Comparison of ENCODE assay signal across 33 mouse cellular contexts in the genomic region with DNA sequence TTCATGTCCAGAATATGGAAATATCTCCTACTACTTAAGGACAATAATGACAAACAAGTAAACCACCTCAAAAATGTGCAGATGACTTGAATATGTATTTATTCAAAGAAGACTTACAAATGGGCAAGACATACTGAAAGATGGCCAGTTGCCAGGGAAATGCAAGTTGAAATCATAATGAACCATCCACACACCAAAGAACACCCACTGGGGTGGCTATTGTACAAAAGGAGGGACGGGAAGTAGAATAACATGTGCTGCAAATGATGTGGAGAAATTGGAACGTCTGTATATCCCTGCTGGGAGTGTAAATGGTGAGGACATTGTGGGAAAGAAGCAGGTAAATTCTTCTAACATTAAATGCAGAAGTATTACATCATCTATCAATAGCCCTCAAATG. TPM values are rescaled to one million over a fixed set of nuclear protein-coding genes. Genes with fewer than 3 reads are reported as not detected.
DNase-seq lines count a peak whose midpoint lies in the region; ATAC-seq and TF ChIP-seq lines count a peak whose summit lies in the region.
"Had no signal": no experiment of that assay in that cellular context is flagged by ENCODE, and none has a peak within 500 bp of the region (broad histone marks: within the 10 kb centered on the region; RNA-seq: fewer than 3 reads in every experiment).

No protein-coding gene starts in this region.

- no peak for TF ChIP-seq CTCF in midbrain, postnatal 0 days (IDR thresholded peaks at IDR 0.05)

- DNase-seq in forebrain, embryonic 14.5 days (ENCODE audit: low spot score) = peak; percentile 60
- no peak for DNase-seq in midbrain, embryonic 10.5 days (ENCODE audit: low spot score)
- peak; percentile 26 for DNase-seq in midbrain, postnatal 0 days (ENCODE audit: low spot score)
- peak; percentile 20 for DNase-seq in brain, adult 2 months (ENCODE audit: low read depth, low spot score)
- DNase-seq in kidney, adult 8-10 months = no peak
- DNase-seq: adrenal gland, postnatal 10 days; adrenal gland, postnatal 25 days; B cell, adult 2 months; cerebellum, adult 11 months; cerebellum, adult 18-20 months; cerebellum, adult 8-10 months; cerebellum, adult 9-11 months; cerebellum, postnatal 14 days; cerebellum, postnatal 36 days; embryo, embryonic 11 days had no signal

- no peak overlapping the region for H3K4me2 ChIP-seq in forebrain, embryonic 14.5 days (ENCODE audit: low read length)
- no peak overlapping the region for H3K4me2 ChIP-seq in forebrain, embryonic 15.5 days (replicated peaks)
- no peak overlapping the region for H3K4me2 ChIP-seq in midbrain, embryonic 13.5 days (replicated peaks)
- no peak overlapping the region for H3K4me2 ChIP-seq in midbrain, postnatal 0 days (ENCODE audit: low read depth, low read length, poor library complexity, severe bottlenecking)
- H3K4me2 ChIP-seq in midbrain, embryonic 16.5 days (ENCODE audit: low read length) = no peak overlapping the region
- H3K4me2 ChIP-seq: embryonic facial prominence, embryonic 13.5 days; embryonic facial prominence, embryonic 15.5 days; forebrain, embryonic 12.5 days had no signal

- H3K4me3 ChIP-seq in forebrain, embryonic 14.5 days (ENCODE audit: low read depth, low read length) = no peak overlapping the region
- no peak overlapping the region for H3K4me3 ChIP-seq in forebrain, embryonic 15.5 days
- no peak overlapping the region for H3K4me3 ChIP-seq in midbrain, embryonic 13.5 days (replicated peaks)
- H3K4me3 ChIP-seq in midbrain, embryonic 10.5 days = no peak overlapping the region
- H3K4me3 ChIP-seq in midbrain, postnatal 0 days (ENCODE audit: low read depth, low read length) = no peak overlapping the region
- H3K4me3 ChIP-seq in midbrain, embryonic 16.5 days (ENCODE audit: low read depth, low read length) = no peak overlapping the region
- H3K4me3 ChIP-seq: embryonic facial prominence, embryonic 13.5 days; embryonic facial prominence, embryonic 15.5 days; erythroblast, embryonic 14.5 days; forebrain, embryonic 10.5 days; forebrain, embryonic 12.5 days had no signal

- H3K9me3 ChIP-seq in forebrain, embryonic 14.5 days (replicated peaks; ENCODE audit: control insufficient read depth, low read length) = no peaks in the 10 kb centered on the region
- H3K9me3 ChIP-seq in forebrain, embryonic 15.5 days = no peaks in the 10 kb centered on the region
- no peaks in the 10 kb centered on the region for H3K9me3 ChIP-seq in midbrain, embryonic 13.5 days
- H3K9me3 ChIP-seq in midbrain, embryonic 10.5 days (replicated peaks) = no peaks in the 10 kb centered on the region
- no peaks in the 10 kb centered on the region for H3K9me3 ChIP-seq in midbrain, postnatal 0 days (ENCODE audit: low read length)
- H3K9me3 ChIP-seq in midbrain, embryonic 16.5 days (replicated peaks; ENCODE audit: control insufficient read depth, low read length, poor library complexity, severe bottlenecking) = no peaks in the 10 kb centered on the region
- H3K9me3 ChIP-seq: embryonic facial prominence, embryonic 13.5 days; embryonic facial prominence, embryonic 15.5 days; forebrain, embryonic 10.5 days; forebrain, embryonic 12.5 days had no signal

- H3K27me3 ChIP-seq in forebrain, embryonic 14.5 days (replicated peaks; ENCODE audit: control insufficient read depth, insufficient read depth, low read length) = no peaks in the 10 kb centered on the region
- H3K27me3 ChIP-seq in forebrain, embryonic 15.5 days = no peaks in the 10 kb centered on the region
- H3K27me3 ChIP-seq in midbrain, embryonic 13.5 days = no peaks in the 10 kb centered on the region
- no peaks in the 10 kb centered on the region for H3K27me3 ChIP-seq in midbrain, embryonic 10.5 days (ENCODE audit: low read depth, poor library complexity, severe bottlenecking)
- no peaks in the 10 kb centered on the region for H3K27me3 ChIP-seq in midbrain, postnatal 0 days (ENCODE audit: insufficient read depth, low read length)
- no peaks in the 10 kb centered on the region for H3K27me3 ChIP-seq in midbrain, embryonic 16.5 days (ENCODE audit: control insufficient read depth, insufficient read depth, low read depth, low read length)
- H3K27me3 ChIP-seq: CH12.LX; embryonic facial prominence, embryonic 13.5 days; embryonic facial prominence, embryonic 15.5 days; forebrain, embryonic 12.5 days; Patski had no signal

- H3K4me1 ChIP-seq in forebrain, embryonic 14.5 days (ENCODE audit: control insufficient read depth, insufficient read depth, low read length) = 0 out of 2 replicates have a peak, but pooled peaks cover 2% of the 10 kb centered on the region
- no peaks in the 10 kb centered on the region for H3K4me1 ChIP-seq in forebrain, embryonic 15.5 days
- H3K4me1 ChIP-seq in midbrain, embryonic 13.5 days (replicated peaks) = 0 out of 2 replicates have a peak, but pooled peaks cover 3% of the 10 kb centered on the region
- no peaks in the 10 kb centered on the region for H3K4me1 ChIP-seq in midbrain, embryonic 10.5 days
- H3K4me1 ChIP-seq in midbrain, postnatal 0 days (ENCODE audit: insufficient read depth, low read length) = no peaks in the 10 kb centered on the region
- no peaks in the 10 kb centered on the region for H3K4me1 ChIP-seq in midbrain, embryonic 16.5 days (ENCODE audit: control insufficient read depth, insufficient read depth, low read length)
- H3K4me1 ChIP-seq: embryonic facial prominence, embryonic 13.5 days; embryonic facial prominence, embryonic 15.5 days; forebrain, embryonic 10.5 days; forebrain, embryonic 12.5 days had no signal

- ATAC-seq in forebrain, embryonic 14.5 days = peak; percentile 67; the same call in 1 of the 2 replicates
- no peak for ATAC-seq in forebrain, embryonic 15.5 days (replicated peaks)
- 0 out of 2 replicates have a peak, but pooled peaks have one; percentile 53 for ATAC-seq in midbrain, embryonic 13.5 days
- no peak for ATAC-seq in midbrain, postnatal 0 days (ENCODE audit: low FRiP score)
- no peak for ATAC-seq in midbrain, embryonic 16.5 days
- ATAC-seq: activated CD4-positive, CD25-positive, alpha-beta regulatory T cell, adult 4 months; CD4-positive, CD25-positive, alpha-beta regulatory T cell, adult 4 months; forebrain, embryonic 16.5 days; Patski had no signal

- H3K9ac ChIP-seq in forebrain, embryonic 14.5 days (ENCODE audit: low read length) = no peak overlapping the region
- H3K9ac ChIP-seq in forebrain, embryonic 15.5 days (replicated peaks) = no peak overlapping the region
- H3K9ac ChIP-seq in midbrain, embryonic 13.5 days (replicated peaks) = no peak overlapping the region
- no peak overlapping the region for H3K9ac ChIP-seq in midbrain, postnatal 0 days (replicated peaks; ENCODE audit: low read length, poor library complexity, severe bottlenecking)
- H3K9ac ChIP-seq in midbrain, embryonic 16.5 days (ENCODE audit: low read depth, low read length) = no peak overlapping the region
- H3K9ac ChIP-seq: embryonic facial prominence, embryonic 13.5 days; embryonic facial prominence, embryonic 15.5 days; forebrain, embryonic 12.5 days had no signal

- WGBS in forebrain, embryonic 14.5 days = 14% methylated on average over 2 of the region's 2 CpGs
- 6% methylated on average over 2 of the region's 2 CpGs for WGBS in forebrain, embryonic 15.5 days
- 21% methylated on average over 2 of the region's 2 CpGs for WGBS in midbrain, embryonic 13.5 days
- WGBS in midbrain, embryonic 10.5 days = 79% methylated on average over 2 of the region's 2 CpGs
- 27% methylated on average over 2 of the region's 2 CpGs for WGBS in midbrain, postnatal 0 days
- WGBS in midbrain, embryonic 16.5 days = 12% methylated on average over 2 of the region's 2 CpGs

- H3K36me3 ChIP-seq in forebrain, embryonic 14.5 days (ENCODE audit: control insufficient read depth, insufficient read depth, low read length) = no peaks in the 10 kb centered on the region
- no peaks in the 10 kb centered on the region for H3K36me3 ChIP-seq in forebrain, embryonic 15.5 days
- H3K36me3 ChIP-seq in midbrain, embryonic 13.5 days = no peaks in the 10 kb centered on the region
- H3K36me3 ChIP-seq in midbrain, embryonic 10.5 days = no peaks in the 10 kb centered on the region
- no peaks in the 10 kb centered on the region for H3K36me3 ChIP-seq in midbrain, postnatal 0 days (ENCODE audit: insufficient read depth, low read length)
- no peaks in the 10 kb centered on the region for H3K36me3 ChIP-seq in midbrain, embryonic 16.5 days (ENCODE audit: control insufficient read depth, insufficient read depth, low read length)
- H3K36me3 ChIP-seq: embryonic facial prominence, embryonic 13.5 days; embryonic facial prominence, embryonic 15.5 days; forebrain, embryonic 10.5 days; forebrain, embryonic 12.5 days; G1E had no signal

- no peak overlapping the region for H3K27ac ChIP-seq in forebrain, embryonic 14.5 days (ENCODE audit: low read depth, low read length)
- H3K27ac ChIP-seq in forebrain, embryonic 15.5 days (replicated peaks) = no peak overlapping the region
- no peak overlapping the region for H3K27ac ChIP-seq in midbrain, embryonic 13.5 days
- no peak overlapping the region for H3K27ac ChIP-seq in midbrain, embryonic 10.5 days (replicated peaks)
- H3K27ac ChIP-seq in midbrain, postnatal 0 days (ENCODE audit: low read depth, low read length) = no peak overlapping the region
- no peak overlapping the region for H3K27ac ChIP-seq in midbrain, embryonic 16.5 days (ENCODE audit: low read length)
- H3K27ac ChIP-seq: embryonic facial prominence, embryonic 13.5 days; embryonic facial prominence, embryonic 15.5 days; forebrain, embryonic 10.5 days; forebrain, embryonic 12.5 days had no signal

RNA-seq across cellular contexts. Expression of a gene that starts 46.3 kb away (rescaled TPM):
- polyA plus RNA-seq in forebrain, embryonic 14.5 days (2014; fragmentation: Nextera tagmentation; extraction: Ambion mirVana) = not detected in 2 replicates
- polyA plus RNA-seq in forebrain, embryonic 15.5 days (2015; fragmentation: Nextera tagmentation; extraction: Ambion mirVana) = not detected in 2 replicates
- not detected in 2 replicates for polyA plus RNA-seq in midbrain, embryonic 13.5 days (2015; fragmentation: Nextera tagmentation; extraction: Ambion mirVana)
- not detected in 2 replicates for polyA plus RNA-seq in midbrain, embryonic 10.5 days (2016; fragmentation: Nextera tagmentation; extraction: Ambion mirVana)
- not detected in 2 replicates for total RNA-seq in midbrain, postnatal 0 days (2014; rRNA removed)
- polyA plus RNA-seq in midbrain, postnatal 0 days (2015; fragmentation: Nextera tagmentation; extraction: Ambion mirVana) = not detected in 2 replicates
- not detected in 2 replicates for polyA plus RNA-seq in midbrain, embryonic 16.5 days (2015; fragmentation: Nextera tagmentation; extraction: Ambion mirVana)
- total RNA-seq: adrenal gland, adult 18-20 months; adrenal gland, postnatal 10 days; adrenal gland, postnatal 25 days; adrenal gland, postnatal 4 days; CH12.LX; common myeloid progenitor, adult 5-6 weeks; G1E had no signal
- polyA plus RNA-seq: activated CD4-positive, CD25-positive, alpha-beta regulatory T cell, adult 4 months; CD4-positive, CD25-positive, alpha-beta regulatory T cell, adult 4 months; embryonic facial prominence, embryonic 11.5 days; embryonic facial prominence, embryonic 13.5 days; embryonic facial prominence, embryonic 15.5 days; erythroblast, embryonic 14.5 days; forebrain, embryonic 10.5 days; forebrain, embryonic 12.5 days; forebrain, embryonic 16.5 days; G1E; Patski had no signal

Comparison
In these comparisons a context has a peak if more than half of its experiments do, and no peak if none do; other contexts are left out.
1. ATAC-seq: peak in forebrain, embryonic 14.5 days (single experiment) and midbrain, embryonic 13.5 days (single experiment); none in forebrain, embryonic 15.5 days (single experiment), midbrain, postnatal 0 days (single experiment) and midbrain, embryonic 16.5 days (single experiment).
2. DNase-seq: peak in forebrain, embryonic 14.5 days (single experiment), midbrain, postnatal 0 days (single experiment) and brain, adult 2 months (single experiment); none in midbrain, embryonic 10.5 days (single experiment) and kidney, adult 8-10 months (0 of 2).